Mouse (Mus musculus) megakaryocyte, embryonic 14.5 days (primary cell): ENCODE results near the gene Wasf2.

ENCODE experiments used
- FLI1 ChIP-seq: IDR thresholded peaks from 2 replicates; pipeline ENCODE4 v1.6.1; 2012; ENCODE audit warnings: low read length, inconsistent platforms, mixed read lengths
- GATA1 ChIP-seq: IDR thresholded peaks from 3 replicates; pipeline ENCODE4 v1.6.1; 2012; ENCODE audit warnings: mixed read lengths, low read length, inconsistent platforms, borderline replicate concordance

- TF ChIP-seq GATA1 (no peak), FLI1 (no peak)
These were observed 70.0 kb downstream of the Wasf2 start for GRCm38 (mm10) chr4:133200343-133200742.
